In the genomic region with DNA sequence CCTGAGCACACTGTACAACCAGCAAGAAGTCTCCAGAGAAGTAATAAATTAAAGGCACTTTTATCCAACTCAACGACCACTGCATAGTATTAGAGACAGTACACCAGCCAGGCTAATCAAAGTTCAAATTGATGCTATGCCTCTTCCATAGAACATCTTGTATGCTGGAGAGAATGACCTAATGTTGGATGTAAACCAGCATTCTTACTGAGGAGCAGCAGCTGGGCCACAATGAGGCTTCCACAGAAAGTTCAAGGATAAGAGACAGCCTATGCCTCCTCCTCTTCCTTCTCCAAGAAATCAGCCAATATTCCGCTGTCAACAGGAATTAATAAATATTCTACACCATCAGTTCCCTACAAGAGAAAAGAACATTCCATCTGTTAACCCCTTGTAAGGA, we compare ENCODE assay signal across 24 mouse cellular contexts. TPM values are rescaled to one million over a fixed set of nuclear protein-coding genes. Genes with fewer than 3 reads are reported as not detected.
A peak's percentile ranks its signal among the peaks of the same experiment; 100 is the strongest.
DNase-seq lines count a peak whose midpoint lies in the region; ATAC-seq and TF ChIP-seq lines count a peak whose summit lies in the region.
"Had no signal": no experiment of that assay in that cellular context is flagged by ENCODE, and none has a peak within 500 bp of the region (broad histone marks: within the 10 kb centered on the region; RNA-seq: fewer than 3 reads in every experiment).

No protein-coding gene starts in this region.

- no peak overlapping the region for H3K27ac ChIP-seq in heart, postnatal 0 days (ENCODE audit: low read depth)
- no peak overlapping the region for H3K27ac ChIP-seq in heart, embryonic 10.5 days
- no peak overlapping the region for H3K27ac ChIP-seq in kidney, postnatal 0 days
- H3K27ac ChIP-seq in kidney, embryonic 15.5 days: no peak overlapping the region
- H3K27ac ChIP-seq in layer of hippocampus, adult 2 months: peak overlapping the region; percentile 54; the same call in 1 of the 2 replicates
- no peak overlapping the region for H3K27ac ChIP-seq in stomach, postnatal 0 days (replicated peaks)
- H3K27ac ChIP-seq: embryonic facial prominence, embryonic 12.5 days; forebrain, embryonic 12.5 days; forebrain, embryonic 15.5 days; heart, adult 2 months; heart, embryonic 15.5 days; hindbrain, embryonic 14.5 days; hindbrain, postnatal 0 days had no signal

- ATAC-seq in heart, postnatal 0 days (ENCODE audit: insufficient read depth, low read depth): no peak
- no peak for ATAC-seq in kidney, postnatal 0 days (replicated peaks; ENCODE audit: low FRiP score, low read depth)
- ATAC-seq in kidney, embryonic 15.5 days (replicated peaks; ENCODE audit: low FRiP score): no peak
- peak; percentile 70; the same call in 1 of the 2 replicates for ATAC-seq in stomach, postnatal 0 days (ENCODE audit: low FRiP score, low TSS enrichment)
- ATAC-seq: activated CD4-positive, CD25-positive, alpha-beta regulatory T cell, adult 4 months; CD4-positive, CD25-positive, alpha-beta regulatory T cell, adult 4 months; forebrain, embryonic 15.5 days; hindbrain, postnatal 0 days had no signal

- no peaks in the 10 kb centered on the region for H3K27me3 ChIP-seq in heart, postnatal 0 days (ENCODE audit: control insufficient read depth, insufficient read depth, low read length)
- H3K27me3 ChIP-seq in heart, embryonic 10.5 days (ENCODE audit: insufficient read depth, poor library complexity, severe bottlenecking): no peaks in the 10 kb centered on the region
- no peaks in the 10 kb centered on the region for H3K27me3 ChIP-seq in kidney, postnatal 0 days (ENCODE audit: insufficient read depth, low read length)
- no peaks in the 10 kb centered on the region for H3K27me3 ChIP-seq in kidney, embryonic 15.5 days
- no peaks in the 10 kb centered on the region for H3K27me3 ChIP-seq in stomach, postnatal 0 days (ENCODE audit: control insufficient read depth, insufficient read depth, low read length)
- H3K27me3 ChIP-seq: embryonic facial prominence, embryonic 12.5 days; forebrain, embryonic 12.5 days; forebrain, embryonic 15.5 days; heart, embryonic 12.5 days; heart, embryonic 15.5 days had no signal

- H3K9ac ChIP-seq in heart, postnatal 0 days (replicated peaks; ENCODE audit: low read depth, low read length): no peak overlapping the region
- H3K9ac ChIP-seq in kidney, postnatal 0 days (ENCODE audit: low read depth, low read length): no peak overlapping the region
- H3K9ac ChIP-seq in kidney, embryonic 15.5 days: no peak overlapping the region
- H3K9ac ChIP-seq in stomach, postnatal 0 days (ENCODE audit: low read length): no peak overlapping the region
- H3K9ac ChIP-seq: embryonic facial prominence, embryonic 12.5 days; forebrain, embryonic 12.5 days; forebrain, embryonic 15.5 days; heart, embryonic 12.5 days; heart, embryonic 15.5 days; hindbrain, embryonic 14.5 days had no signal

- no peak for TF ChIP-seq EP300 in heart, postnatal 0 days (IDR thresholded peaks at IDR 0.05; ENCODE audit: low read depth)
- no peak for TF ChIP-seq EP300 in stomach, postnatal 0 days (optimal IDR thresholded peaks at IDR 0.05)

- no peaks in the 10 kb centered on the region for H3K4me1 ChIP-seq in heart, postnatal 0 days (ENCODE audit: control insufficient read depth, insufficient read depth)
- no peaks in the 10 kb centered on the region for H3K4me1 ChIP-seq in heart, embryonic 10.5 days
- H3K4me1 ChIP-seq in kidney, postnatal 0 days (replicated peaks; ENCODE audit: insufficient read depth, low read length): no peaks in the 10 kb centered on the region
- H3K4me1 ChIP-seq in kidney, embryonic 15.5 days: no peaks in the 10 kb centered on the region
- no peaks in the 10 kb centered on the region for H3K4me1 ChIP-seq in stomach, postnatal 0 days (replicated peaks; ENCODE audit: control insufficient read depth, insufficient read depth)
- H3K4me1 ChIP-seq: embryonic facial prominence, embryonic 12.5 days; forebrain, embryonic 12.5 days; forebrain, embryonic 15.5 days; heart, embryonic 15.5 days had no signal

- H3K4me3 ChIP-seq in heart, postnatal 0 days (ENCODE audit: low read depth, low read length): no peak overlapping the region
- no peak overlapping the region for H3K4me3 ChIP-seq in heart, embryonic 10.5 days
- no peak overlapping the region for H3K4me3 ChIP-seq in kidney, postnatal 0 days (replicated peaks; ENCODE audit: low read depth, low read length)
- no peak overlapping the region for H3K4me3 ChIP-seq in kidney, embryonic 15.5 days (replicated peaks)
- no peak overlapping the region for H3K4me3 ChIP-seq in layer of hippocampus, adult 2 months
- H3K4me3 ChIP-seq in stomach, postnatal 0 days (ENCODE audit: low read depth, low read length): no peak overlapping the region
- H3K4me3 ChIP-seq: embryonic facial prominence, embryonic 12.5 days; erythroblast, embryonic 14.5 days; forebrain, embryonic 12.5 days; forebrain, embryonic 15.5 days; heart, adult 2 months; heart, embryonic 12.5 days; heart, embryonic 15.5 days had no signal

- H3K9me3 ChIP-seq in heart, postnatal 0 days (replicated peaks; ENCODE audit: control insufficient read depth, low read length): no peaks in the 10 kb centered on the region
- H3K9me3 ChIP-seq in heart, embryonic 10.5 days: no peaks in the 10 kb centered on the region
- H3K9me3 ChIP-seq in kidney, postnatal 0 days (replicated peaks; ENCODE audit: low read length): no peaks in the 10 kb centered on the region
- no peaks in the 10 kb centered on the region for H3K9me3 ChIP-seq in kidney, embryonic 15.5 days (replicated peaks)
- no peaks in the 10 kb centered on the region for H3K9me3 ChIP-seq in stomach, postnatal 0 days (ENCODE audit: control insufficient read depth, low read length)
- H3K9me3 ChIP-seq: embryonic facial prominence, embryonic 12.5 days; forebrain, embryonic 12.5 days; forebrain, embryonic 15.5 days; heart, embryonic 12.5 days; heart, embryonic 15.5 days had no signal

- DNase-seq in heart, postnatal 0 days (ENCODE audit: low spot score): peak; percentile 15
- DNase-seq in heart, embryonic 10.5 days (ENCODE audit: low spot score): no peak
- peak; percentile 71 for DNase-seq in kidney, postnatal 0 days (ENCODE audit: low spot score)
- no peak for DNase-seq in layer of hippocampus, adult 2 months (ENCODE audit: low spot score in 2 of 2)
- no peak for DNase-seq in layer of hippocampus, adult 11-12 months (ENCODE audit: low spot score)
- no peak for DNase-seq in stomach, postnatal 0 days (ENCODE audit: low spot score)
- no peak for DNase-seq in adrenal gland, adult 8-10 months
- DNase-seq: adrenal gland, postnatal 10 days; adrenal gland, postnatal 36 days; cerebellum, postnatal 14 days; gastrocnemius, postnatal 25 days; heart, adult 2 months; heart, postnatal 4 days had no signal

- no peak overlapping the region for H3K4me2 ChIP-seq in heart, postnatal 0 days (ENCODE audit: low read depth, low read length)
- H3K4me2 ChIP-seq in kidney, postnatal 0 days (ENCODE audit: low read length): no peak overlapping the region
- H3K4me2 ChIP-seq in kidney, embryonic 15.5 days: no peak overlapping the region
- H3K4me2 ChIP-seq in stomach, postnatal 0 days (replicated peaks; ENCODE audit: low read depth): no peak overlapping the region
- H3K4me2 ChIP-seq: embryonic facial prominence, embryonic 12.5 days; forebrain, embryonic 12.5 days; forebrain, embryonic 15.5 days; heart, embryonic 12.5 days; heart, embryonic 15.5 days; hindbrain, embryonic 14.5 days had no signal

- 81% methylated on average over 2 of the region's 2 CpGs for WGBS in heart, postnatal 0 days
- WGBS in heart, embryonic 10.5 days: 85% methylated on average over 2 of the region's 2 CpGs
- WGBS in kidney, postnatal 0 days: 58% methylated on average over 2 of the region's 2 CpGs
- 63% methylated on average over 2 of the region's 2 CpGs for WGBS in kidney, embryonic 15.5 days
- 51% methylated on average over 2 of the region's 2 CpGs for WGBS in stomach, postnatal 0 days

- no peak for TF ChIP-seq CTCF in heart, postnatal 0 days (IDR thresholded peaks at IDR 0.05; ENCODE audit: low read depth)
- TF ChIP-seq CTCF in kidney, postnatal 0 days (IDR thresholded peaks at IDR 0.05; ENCODE audit: low read depth): no peak
- no peak for TF ChIP-seq CTCF in layer of hippocampus, adult 2 months (conservative IDR thresholded peaks at IDR 0.05)
- TF ChIP-seq CTCF in stomach, postnatal 0 days (IDR thresholded peaks at IDR 0.05; ENCODE audit: low read depth): no peak

- H3K36me3 ChIP-seq in heart, postnatal 0 days (replicated peaks; ENCODE audit: control insufficient read depth, insufficient read depth, low read length): peaks cover 71% of the 10 kb centered on the region
- H3K36me3 ChIP-seq in heart, embryonic 10.5 days: peaks cover 91% of the 10 kb centered on the region
- H3K36me3 ChIP-seq in kidney, postnatal 0 days (ENCODE audit: insufficient read depth, low read length): peaks cover 21% of the 10 kb centered on the region
- H3K36me3 ChIP-seq in kidney, embryonic 15.5 days: peaks cover 86% of the 10 kb centered on the region
- peaks cover 19% of the 10 kb centered on the region for H3K36me3 ChIP-seq in stomach, postnatal 0 days (ENCODE audit: control insufficient read depth, insufficient read depth, low read length)

RNA-seq across cellular contexts. Expression of gene Ppil3, which starts 18.6 kb away (rescaled TPM):
- 8.7 and 15.2 TPM in 2 replicates for total RNA-seq in heart, postnatal 0 days (2014; rRNA removed; ENCODE audit: low replicate concordance)
- 27.1 and 27.9 TPM in 2 replicates for polyA plus RNA-seq in heart, postnatal 0 days (2015; fragmentation: Nextera tagmentation; extraction: Ambion mirVana)
- 43.0 and 47.7 TPM in 2 replicates for polyA plus RNA-seq in heart, embryonic 10.5 days (2016; fragmentation: Nextera tagmentation; extraction: Ambion mirVana)
- 52.6 and 53.3 TPM in 2 replicates for polyA plus RNA-seq in kidney, postnatal 0 days (2015; fragmentation: Nextera tagmentation; extraction: Ambion mirVana)
- polyA plus RNA-seq in kidney, embryonic 15.5 days (2015; fragmentation: Nextera tagmentation; extraction: Ambion mirVana): 52.0 and 58.5 TPM in 2 replicates
- total RNA-seq in layer of hippocampus, adult 2 months (2021): 10 to 100 TPM; 27.5 to 31.3 TPM
- 29.3 and 32.8 TPM in 2 replicates for polyA plus RNA-seq in stomach, postnatal 0 days (2015; fragmentation: Nextera tagmentation; extraction: Ambion mirVana)
- 10 to 100 TPM; 37.9 to 44.4 (median 41.1) TPM for total RNA-seq in adrenal gland, adult 8-10 months (2022)

RNA-seq across cellular contexts. Expression of gene Nif3l1, which starts 19.0 kb away (rescaled TPM):
- total RNA-seq in heart, postnatal 0 days (2014; rRNA removed; ENCODE audit: low replicate concordance): 9.0 and 43.8 TPM in 2 replicates
- 16.1 and 16.2 TPM in 2 replicates for polyA plus RNA-seq in heart, postnatal 0 days (2015; fragmentation: Nextera tagmentation; extraction: Ambion mirVana)
- polyA plus RNA-seq in heart, embryonic 10.5 days (2016; fragmentation: Nextera tagmentation; extraction: Ambion mirVana): 35.7 and 48.5 TPM in 2 replicates
- 33.6 and 36.4 TPM in 2 replicates for polyA plus RNA-seq in kidney, postnatal 0 days (2015; fragmentation: Nextera tagmentation; extraction: Ambion mirVana)
- 44.7 and 46.7 TPM in 2 replicates for polyA plus RNA-seq in kidney, embryonic 15.5 days (2015; fragmentation: Nextera tagmentation; extraction: Ambion mirVana)
- total RNA-seq in layer of hippocampus, adult 2 months (2021): 10 to 100 TPM; 17.6 to 21.3 TPM
- 20.9 and 23.7 TPM in 2 replicates for polyA plus RNA-seq in stomach, postnatal 0 days (2015; fragmentation: Nextera tagmentation; extraction: Ambion mirVana)
- total RNA-seq in adrenal gland, adult 8-10 months (2022): 10 to 100 TPM; 20.9 to 27.8 (median 26.4) TPM

RNA-seq across cellular contexts. Expression of gene Clk1, which starts 40.1 kb away (rescaled TPM):
- total RNA-seq in heart, postnatal 0 days (2014; rRNA removed; ENCODE audit: low replicate concordance): 59.3 and 100 TPM in 2 replicates
- 105 and 108 TPM in 2 replicates for polyA plus RNA-seq in heart, postnatal 0 days (2015; fragmentation: Nextera tagmentation; extraction: Ambion mirVana)
- polyA plus RNA-seq in heart, embryonic 10.5 days (2016; fragmentation: Nextera tagmentation; extraction: Ambion mirVana): 117 TPM in 2 replicates
- 171 and 175 TPM in 2 replicates for polyA plus RNA-seq in kidney, postnatal 0 days (2015; fragmentation: Nextera tagmentation; extraction: Ambion mirVana)
- polyA plus RNA-seq in kidney, embryonic 15.5 days (2015; fragmentation: Nextera tagmentation; extraction: Ambion mirVana): 185 and 199 TPM in 2 replicates
- 100 to 1,000 TPM; 104 to 159 TPM for total RNA-seq in layer of hippocampus, adult 2 months (2021)
- polyA plus RNA-seq in stomach, postnatal 0 days (2015; fragmentation: Nextera tagmentation; extraction: Ambion mirVana): 107 and 111 TPM in 2 replicates
- total RNA-seq in adrenal gland, adult 8-10 months (2022): 100 to 1,000 TPM in 3 of 4 experiments, 10 to 100 TPM in 1; 95.7 to 222 (median 184) TPM

RNA-seq across cellular contexts. Expression of gene Orc2, which starts 41.0 kb away (rescaled TPM):
- total RNA-seq in heart, postnatal 0 days (2014; rRNA removed; ENCODE audit: low replicate concordance): 13.4 and 58.9 TPM in 2 replicates
- 12.6 and 12.8 TPM in 2 replicates for polyA plus RNA-seq in heart, postnatal 0 days (2015; fragmentation: Nextera tagmentation; extraction: Ambion mirVana)
- polyA plus RNA-seq in heart, embryonic 10.5 days (2016; fragmentation: Nextera tagmentation; extraction: Ambion mirVana): 33.6 and 39.8 TPM in 2 replicates
- polyA plus RNA-seq in kidney, postnatal 0 days (2015; fragmentation: Nextera tagmentation; extraction: Ambion mirVana): 23.4 and 23.9 TPM in 2 replicates
- polyA plus RNA-seq in kidney, embryonic 15.5 days (2015; fragmentation: Nextera tagmentation; extraction: Ambion mirVana): 31.7 and 33.3 TPM in 2 replicates
- 10 to 100 TPM; 24.7 to 27.9 TPM for total RNA-seq in layer of hippocampus, adult 2 months (2021)
- polyA plus RNA-seq in stomach, postnatal 0 days (2015; fragmentation: Nextera tagmentation; extraction: Ambion mirVana): 10.6 and 11.6 TPM in 2 replicates
- 10 to 100 TPM; 20.9 to 29.4 (median 24.9) TPM for total RNA-seq in adrenal gland, adult 8-10 months (2022)

Comparison
In these comparisons a context has a peak if more than half of its experiments do, and no peak if none do; other contexts are left out.
1. DNase-seq: peak in heart, postnatal 0 days (single experiment) and kidney, postnatal 0 days (single experiment); none in heart, embryonic 10.5 days (single experiment), layer of hippocampus, adult 2 months (0 of 2), layer of hippocampus, adult 11-12 months (single experiment), stomach, postnatal 0 days (single experiment) and adrenal gland, adult 8-10 months (single experiment).